Mouse (Mus musculus): ENCODE measurements at regions not wholly inside any gene's neighbourhood (a gene's known extent, or its start where the extent isn't known, plus 50 kb on each side); places are given as distances from the start of the nearest gene placed in this dataset.
A peak's percentile ranks its signal among the peaks of the same experiment; 100 is the strongest.

GRCm38 (mm10) chr1:137446497-137446896, 486.2 kb upstream of the Nr5a2 start:
- no peak for DNase-seq (ENCODE audit: low spot score)

- no peak for DNase-seq (ENCODE audit: low spot score)
Measured at GRCm38 (mm10) chr1:137428110-137428509, 467.9 kb upstream of the Nr5a2 start.

- no peak for DNase-seq (ENCODE audit: low spot score)
Measured at GRCm38 (mm10) chr1:137418388-137418787, 458.1 kb upstream of the Nr5a2 start.

- DNase-seq (ENCODE audit: low spot score), result no peak
Measured at GRCm38 (mm10) chr1:137396736-137397135, 436.5 kb upstream of the Nr5a2 start.

- no peak for DNase-seq (ENCODE audit: low spot score)
Measured at GRCm38 (mm10) chr1:137387509-137387908, 427.3 kb upstream of the Nr5a2 start.

GRCm38 (mm10) chr1:137378072-137378985, 418.1 kb upstream of the Nr5a2 start:
- no peak for DNase-seq (ENCODE audit: low spot score)

- DNase-seq (ENCODE audit: low spot score), result no peak
Measured at GRCm38 (mm10) chr1:137376685-137377084, 416.4 kb upstream of the Nr5a2 start.

- no peak for DNase-seq (ENCODE audit: low spot score)
Measured at GRCm38 (mm10) chr1:137374641-137375040, 414.4 kb upstream of the Nr5a2 start.

GRCm38 (mm10) chr1:137373509-137374420, 413.5 kb upstream of the Nr5a2 start:
- no peak for DNase-seq (ENCODE audit: low spot score)

GRCm38 (mm10) chr1:137372236-137372635, 412.0 kb upstream of the Nr5a2 start:
- DNase-seq (ENCODE audit: low spot score), result no peak

- DNase-seq (ENCODE audit: low spot score), result no peak
Measured at GRCm38 (mm10) chr1:137364396-137364795, 404.1 kb upstream of the Nr5a2 start.

- no peak for DNase-seq (ENCODE audit: low spot score)
Measured at GRCm38 (mm10) chr1:137363969-137364368, 403.7 kb upstream of the Nr5a2 start.

GRCm38 (mm10) chr1:137363561-137363960, 403.3 kb upstream of the Nr5a2 start:
- no peak for DNase-seq (ENCODE audit: low spot score)

GRCm38 (mm10) chr1:137360688-137361570, 400.7 kb upstream of the Nr5a2 start:
- no peak for DNase-seq (ENCODE audit: low spot score)

GRCm38 (mm10) chr1:137355941-137356512, 395.8 kb upstream of the Nr5a2 start:
- DNase-seq (ENCODE audit: low spot score), result no peak

- DNase-seq (ENCODE audit: low spot score), result no peak
Measured at GRCm38 (mm10) chr1:137352390-137353027, 392.3 kb upstream of the Nr5a2 start.

- no peak for DNase-seq (ENCODE audit: low spot score)
Measured at GRCm38 (mm10) chr1:137334137-137334536, 373.9 kb upstream of the Nr5a2 start.

- no peak for DNase-seq (ENCODE audit: low spot score)
Measured at GRCm38 (mm10) chr1:137332108-137332769, 372.0 kb upstream of the Nr5a2 start.

- DNase-seq (ENCODE audit: low spot score), result no peak
Measured at GRCm38 (mm10) chr1:137331746-137332107, 371.5 kb upstream of the Nr5a2 start.

GRCm38 (mm10) chr1:137330634-137331033, 370.4 kb upstream of the Nr5a2 start:
- peak; percentile 22 for DNase-seq (ENCODE audit: low spot score)

All from ovary, postnatal 14 days (tissue).